Mouse (Mus musculus) mesoderm, embryonic 11.5 days (tissue): ENCODE data around the gene Crygc.

ENCODE experiments used
- DNase-seq: peaks from one replicate; pipeline ENCODE4 v3.0.0-alpha.2; 2012; ENCODE audit warnings: low read depth, low spot score

Gene Crygc

DNA sequence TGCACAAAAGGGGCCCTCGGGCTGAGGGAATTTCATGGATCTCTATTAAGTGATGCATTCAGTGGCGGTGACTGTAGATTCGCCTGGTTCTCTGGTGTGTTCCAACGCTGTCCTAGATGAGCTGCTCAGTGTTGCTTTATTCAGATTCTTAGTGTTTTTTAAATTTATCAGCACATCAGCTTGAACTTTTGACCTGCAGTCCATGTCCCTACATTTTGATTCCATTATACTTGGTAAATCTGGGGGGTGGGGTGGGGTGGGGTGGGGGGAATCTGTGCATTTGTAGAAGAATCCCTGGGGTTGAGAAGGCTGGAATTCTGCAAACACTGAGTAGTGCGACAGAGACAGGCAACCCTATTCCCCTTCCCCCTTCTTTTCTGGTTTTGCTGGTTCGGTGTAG, at the start of gene Crygc:
Gene Crygc (minus strand): TSS at position 101 of the 400 bp plus-strand sequence.
- DNase-seq = no peak

DNA sequence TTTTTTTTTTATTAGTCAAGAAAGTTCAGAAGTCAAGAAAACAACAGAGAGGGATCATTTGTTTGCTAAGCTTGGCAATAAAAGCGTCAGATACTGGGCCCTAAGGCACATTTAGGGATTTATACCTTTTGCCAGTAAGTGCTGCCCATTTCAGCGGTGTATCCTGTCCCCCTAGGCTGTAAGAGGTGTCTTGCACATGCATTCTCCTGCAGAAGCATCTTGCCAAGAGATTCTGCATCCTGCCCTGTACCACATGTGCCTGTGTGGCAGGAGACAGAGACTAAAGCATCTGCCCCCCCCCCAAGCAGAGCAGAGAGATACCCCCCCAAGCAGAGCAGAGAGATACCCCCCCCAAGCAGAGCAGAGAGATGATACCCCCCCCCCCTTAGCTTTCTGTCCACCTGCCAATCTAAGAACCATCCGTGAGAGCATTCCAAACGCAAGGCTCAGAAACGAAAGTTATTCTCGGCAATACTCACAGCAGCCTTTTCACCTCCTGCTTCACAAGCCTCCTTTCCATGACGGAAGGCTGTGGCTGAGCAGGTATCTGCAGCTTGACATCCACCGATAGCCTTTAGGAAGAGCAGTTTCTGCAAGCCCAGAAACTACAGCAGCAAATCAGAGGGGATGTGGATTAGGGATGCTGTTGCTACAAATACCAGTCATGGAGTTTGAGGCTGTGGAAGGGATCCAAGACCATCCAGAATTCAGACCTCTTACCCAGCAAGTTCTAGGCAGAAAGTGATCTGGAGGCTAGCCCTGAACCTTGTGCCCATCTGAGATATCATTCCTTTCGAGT, 49.3 kb upstream of the Crygc start, which contains the start of gene D630023F18Rik:
Gene D630023F18Rik (minus strand): TSS at position 641 of the 799 bp plus-strand sequence.
- no peak for DNase-seq

DNA sequence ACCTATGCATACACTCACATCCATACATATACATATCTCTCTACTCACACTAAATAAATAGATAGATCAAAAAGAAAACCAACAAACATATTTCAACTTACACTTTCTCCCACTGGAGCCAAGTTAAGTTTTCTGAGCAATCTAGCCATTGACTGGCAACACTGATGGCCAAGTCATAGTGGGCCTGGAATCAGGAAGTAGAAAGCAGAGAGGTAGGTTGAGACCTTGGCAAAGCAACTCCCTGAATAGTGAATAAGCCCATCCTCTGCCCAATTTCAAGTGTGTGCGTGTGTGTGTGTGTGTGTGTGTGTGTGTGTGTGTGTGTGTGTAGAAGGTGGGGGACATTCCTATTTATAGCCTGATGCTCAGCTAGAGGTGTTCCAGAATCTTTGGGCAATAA, 45.9 kb upstream of the Crygc start, which contains the start of gene Gm28845:
Gene Gm28845 (minus strand): TSS at position 121 of the 400 bp plus-strand sequence.
- no peak for DNase-seq

DNA sequence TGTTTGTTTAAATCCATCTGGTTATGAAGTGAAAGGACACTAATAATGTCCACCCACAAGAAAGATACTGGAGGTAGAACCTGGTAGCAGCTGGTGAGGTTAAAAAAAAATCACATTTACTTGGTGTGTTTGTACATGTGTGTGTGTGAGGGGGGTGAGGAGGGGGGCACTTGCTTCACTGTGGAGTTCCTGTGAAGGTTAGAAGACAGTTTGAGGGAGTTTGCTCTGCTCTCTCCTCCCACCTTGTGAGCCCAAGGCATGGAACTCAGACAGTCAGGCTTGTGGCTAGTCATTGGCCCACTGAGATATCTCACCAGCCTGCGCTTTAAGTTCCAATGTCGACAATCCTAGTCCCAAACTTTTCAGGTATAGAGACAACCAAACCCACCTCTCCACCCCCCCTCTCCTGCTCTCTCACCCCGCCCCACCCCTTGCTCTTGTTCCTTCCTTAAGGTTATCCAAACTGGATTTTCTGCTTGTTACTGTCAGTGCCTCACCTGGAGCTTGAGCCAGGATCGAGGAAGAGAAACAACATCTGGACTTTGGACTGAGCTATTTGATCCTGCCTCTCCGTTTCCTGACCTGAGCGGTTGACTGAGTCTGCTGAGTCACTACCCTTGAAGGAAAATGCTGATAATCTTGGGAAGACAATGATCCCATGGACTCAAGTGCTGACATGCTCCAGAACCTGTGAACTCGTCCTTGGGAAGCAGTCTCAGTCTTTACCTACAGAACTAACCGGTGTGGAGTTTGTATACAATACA, 44.8 kb upstream of the Crygc start:
- DNase-seq = no peak

DNA sequence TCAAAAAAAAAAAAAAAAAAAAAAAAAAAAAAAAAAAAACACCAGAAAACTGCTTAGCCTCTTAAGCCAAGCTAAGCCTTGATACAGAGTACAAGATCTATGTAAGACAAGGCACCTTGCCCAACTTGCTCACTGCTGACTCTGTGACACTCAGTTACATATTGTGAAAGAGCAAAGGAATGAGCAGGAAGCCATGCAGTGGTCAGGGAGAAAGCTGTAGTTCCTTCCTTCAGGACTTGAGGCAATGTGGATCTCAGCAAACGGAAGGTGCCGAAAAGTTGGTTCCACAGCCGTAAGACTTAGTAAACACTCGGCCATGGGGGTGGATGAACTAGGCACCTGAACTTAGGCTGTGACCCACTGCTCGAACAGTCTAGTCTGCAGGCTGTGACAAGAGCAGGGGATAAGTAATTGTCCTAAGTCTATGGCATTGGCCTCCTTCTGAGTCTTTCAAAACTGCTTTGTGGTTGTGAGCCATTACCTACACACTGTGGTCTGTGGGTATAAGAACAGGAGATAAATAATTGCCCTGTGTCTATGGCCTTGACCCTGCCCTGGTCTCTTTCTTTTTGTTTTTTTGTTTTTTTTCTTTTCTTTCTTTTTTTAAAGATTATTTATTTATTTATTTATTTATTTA, 40.2 kb upstream of the Crygc start:
- no peak for DNase-seq

DNA sequence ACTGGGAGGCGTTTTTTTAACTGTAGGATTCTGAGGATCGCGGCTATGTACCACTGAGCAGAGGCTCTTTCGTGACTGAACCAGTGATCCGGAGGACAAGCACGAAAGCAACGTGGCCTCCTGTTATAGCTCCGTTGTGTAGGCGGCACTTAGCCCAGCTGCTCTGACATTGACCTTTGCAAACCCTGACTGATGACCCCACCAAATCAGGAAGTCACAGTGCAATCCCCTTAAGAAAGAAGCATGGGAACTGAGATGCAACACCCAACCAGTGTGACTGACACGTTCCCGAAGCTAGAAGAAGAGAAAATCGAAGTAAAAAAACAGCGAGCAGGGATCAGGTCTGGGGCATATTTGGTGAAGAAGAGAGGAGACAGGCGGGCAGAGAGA, 39.3 kb upstream of the Crygc start:
- peak; percentile 27 for DNase-seq

DNA sequence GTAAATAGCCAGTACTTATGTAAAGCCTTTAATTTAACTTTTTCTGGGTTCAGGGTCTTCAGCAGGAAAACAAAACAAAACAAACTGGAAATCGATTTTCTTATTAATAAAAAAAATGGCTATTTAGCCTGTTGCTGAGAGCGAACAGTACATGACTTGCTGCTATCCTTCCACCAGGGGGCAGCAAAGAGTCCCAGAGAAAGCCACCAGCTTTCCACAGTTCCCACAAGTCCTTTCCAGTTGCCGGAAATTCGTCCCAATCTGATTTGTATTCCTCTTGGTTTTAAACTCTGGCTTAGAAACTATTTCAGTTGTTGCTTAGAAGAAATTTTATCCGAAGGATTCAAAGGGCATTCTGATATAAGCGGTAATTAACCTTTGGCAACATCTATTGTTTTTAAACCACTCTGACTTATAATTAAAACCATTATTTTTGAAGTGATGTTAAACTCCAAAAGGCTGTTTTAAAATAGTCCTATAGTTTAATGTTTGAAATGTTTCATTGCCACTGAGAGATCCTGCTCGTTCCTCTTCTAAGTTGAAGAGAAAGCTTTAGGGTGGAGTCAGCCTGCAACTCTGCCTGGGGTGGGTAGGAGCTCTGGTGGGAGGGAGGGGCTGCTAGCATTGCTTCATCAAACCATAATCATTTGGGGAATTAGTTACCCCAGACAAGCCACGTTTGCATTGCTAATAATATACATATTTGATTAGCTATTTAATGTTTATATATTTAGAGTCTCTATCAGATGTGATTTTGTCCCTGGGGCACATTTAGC, 38.7 kb upstream of the Crygc start:
- DNase-seq = peak; percentile 93

DNA sequence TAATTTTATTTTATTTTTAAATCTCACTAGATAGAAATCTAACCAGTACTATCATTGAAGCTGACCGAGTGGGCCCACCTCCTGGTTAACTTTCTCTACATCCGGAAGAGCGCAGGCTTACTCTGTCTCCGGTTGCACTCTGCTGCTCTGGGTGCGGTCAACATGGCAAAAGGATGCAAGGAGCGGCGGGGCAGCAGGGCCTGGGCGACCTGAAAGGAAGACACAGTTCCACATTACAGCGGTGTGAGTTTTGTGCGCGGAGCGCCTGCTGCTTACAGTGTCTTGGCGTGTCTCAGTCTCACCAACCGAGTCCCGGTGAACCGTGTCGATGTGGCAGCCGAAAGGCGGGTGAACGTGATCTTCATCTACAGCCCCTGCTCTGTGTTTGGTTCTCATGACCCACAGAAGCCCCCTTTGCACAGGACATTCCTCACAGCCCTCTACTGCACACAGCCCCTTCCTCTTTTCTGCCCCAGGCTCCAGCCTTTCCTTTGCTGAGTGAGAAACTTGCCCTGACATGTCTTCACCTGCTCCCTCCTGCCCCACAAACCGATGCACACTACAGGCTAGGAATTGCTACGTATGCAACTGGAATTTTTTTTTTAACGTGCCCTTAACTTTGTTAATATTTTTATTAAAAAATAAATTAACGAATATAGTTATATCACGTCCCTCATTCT, 36.4 kb upstream of the Crygc start:
- no peak for DNase-seq

DNA sequence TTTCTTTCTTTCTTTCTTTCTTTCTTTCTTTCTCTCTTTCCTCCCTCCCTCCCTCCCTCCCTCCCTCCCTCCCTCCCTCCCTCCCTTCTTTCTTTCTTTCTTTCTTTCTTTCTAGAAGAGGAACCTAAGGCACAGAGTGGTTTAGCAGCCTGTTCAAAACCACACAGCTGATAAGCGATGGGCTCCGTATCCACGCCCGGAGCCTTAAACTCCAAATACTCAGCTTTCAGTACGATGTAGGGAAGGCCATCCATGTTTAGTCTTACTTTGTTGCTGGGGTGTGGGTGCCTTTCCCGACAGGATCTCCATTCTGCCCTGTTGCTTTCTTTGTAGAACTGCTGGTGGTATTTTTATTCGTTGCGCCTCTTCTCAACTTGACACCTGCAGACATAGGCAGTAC, 35.7 kb upstream of the Crygc start:
- DNase-seq = no peak

DNA sequence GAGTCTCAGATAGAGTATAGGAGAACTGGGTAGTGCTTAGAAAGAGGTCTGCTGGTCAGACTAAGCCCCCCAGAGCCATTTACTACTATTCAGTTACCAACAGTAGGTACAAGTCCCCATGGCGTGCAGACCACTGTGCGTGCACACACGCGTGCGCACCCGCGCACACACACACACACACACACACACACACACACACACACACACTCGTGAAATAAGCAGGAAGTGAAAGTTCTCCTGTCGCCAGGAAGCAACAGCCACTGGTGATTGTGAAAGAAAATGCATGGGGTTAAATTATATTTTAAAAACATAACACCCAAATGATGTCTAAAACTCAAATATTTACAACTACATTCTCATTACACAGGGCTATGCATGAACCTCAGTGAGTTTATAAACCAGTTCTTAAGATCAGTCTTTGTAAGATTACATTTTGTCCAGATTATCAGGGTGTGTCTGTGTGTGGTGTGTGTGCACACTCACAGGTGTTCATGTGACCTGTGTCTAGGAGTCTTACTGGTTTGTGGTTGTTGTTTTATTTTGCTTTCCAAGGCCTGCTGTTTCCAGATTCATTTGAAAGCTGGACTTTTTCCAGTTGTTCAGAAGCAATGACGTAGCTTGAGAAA, 34.3 kb upstream of the Crygc start:
- DNase-seq = no peak

DNA sequence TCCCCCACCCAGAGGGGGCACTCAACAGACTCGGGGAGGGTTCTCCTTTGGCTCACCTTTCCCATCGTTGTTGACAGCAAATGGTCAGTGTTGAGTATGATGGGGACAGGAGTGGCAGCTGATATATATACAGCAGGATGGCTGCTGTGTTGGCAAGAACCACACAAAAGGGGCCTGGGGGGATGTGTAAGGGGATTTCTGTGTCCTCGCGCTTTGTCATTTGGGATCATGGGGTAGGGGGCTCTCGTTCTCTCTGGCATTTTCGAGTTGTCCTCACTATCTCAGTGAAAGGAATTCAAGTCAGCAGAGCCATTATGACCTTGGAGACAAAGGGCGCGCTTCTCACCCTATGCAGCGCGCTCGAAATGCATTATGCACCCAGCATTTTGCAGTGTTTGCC, 29.8 kb upstream of the Crygc start, which contains the start of gene Cryga:
Gene Cryga (minus strand): TSS at position 101 of the 400 bp plus-strand sequence.
- DNase-seq = no peak

DNA sequence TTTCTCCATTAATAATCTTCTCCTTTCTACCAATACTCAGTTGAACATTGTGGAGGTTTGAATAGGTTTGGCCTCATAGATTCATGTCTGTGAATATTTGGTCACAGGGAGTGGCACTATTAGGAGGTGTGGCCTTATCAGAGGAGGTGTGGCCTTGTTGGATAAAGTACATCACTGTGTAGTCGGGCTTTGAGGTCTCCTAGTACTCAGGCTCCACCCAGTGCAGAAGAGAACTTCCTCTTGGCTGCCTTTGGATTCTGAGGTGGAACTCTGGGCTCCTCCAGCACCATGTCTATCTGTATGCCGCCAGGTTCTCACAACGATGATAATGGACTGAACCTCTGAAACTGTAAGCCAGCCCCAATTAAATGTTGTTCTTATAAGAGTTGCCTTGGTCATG, 23.5 kb upstream of the Crygc start:
- no peak for DNase-seq

DNA sequence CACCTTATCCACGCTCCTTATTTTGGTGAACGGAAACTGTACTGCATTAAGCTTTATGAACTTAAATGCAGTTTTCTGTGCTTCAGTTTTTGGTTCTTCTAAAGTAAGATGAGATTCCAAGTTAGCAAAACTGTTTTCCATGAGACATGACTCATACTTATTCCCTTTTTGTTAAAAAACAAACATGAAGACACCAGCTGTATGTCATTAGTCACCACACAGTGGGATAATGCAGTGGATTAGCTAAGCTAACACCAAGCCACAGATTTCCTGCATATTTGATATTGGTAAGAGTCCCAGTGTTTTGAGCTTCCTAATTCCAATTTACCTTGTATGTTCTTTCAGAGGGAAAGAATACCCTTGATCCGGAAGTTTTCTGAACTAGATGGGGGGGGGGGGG, 18.1 kb upstream of the Crygc start:
- DNase-seq = no peak

DNA sequence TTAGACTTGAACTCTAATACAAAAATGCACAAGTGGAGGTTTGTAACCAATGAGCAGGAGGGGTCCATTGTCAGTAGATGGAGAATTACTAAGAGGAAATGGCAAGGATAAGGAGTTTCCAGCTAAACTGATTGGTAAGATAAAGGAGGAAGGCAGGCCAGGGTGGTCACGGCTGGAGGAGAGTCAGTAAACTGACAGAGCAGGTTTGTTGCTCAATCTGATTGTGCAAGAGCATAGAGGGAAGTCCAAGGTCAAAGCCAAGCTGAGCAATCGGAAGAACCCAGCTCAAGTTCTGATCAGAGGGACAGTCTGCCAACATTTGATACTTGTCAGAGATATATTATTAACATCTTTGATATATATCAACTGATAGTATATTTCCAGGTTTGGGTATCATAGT, 16.9 kb upstream of the Crygc start:
- DNase-seq = no peak

DNA sequence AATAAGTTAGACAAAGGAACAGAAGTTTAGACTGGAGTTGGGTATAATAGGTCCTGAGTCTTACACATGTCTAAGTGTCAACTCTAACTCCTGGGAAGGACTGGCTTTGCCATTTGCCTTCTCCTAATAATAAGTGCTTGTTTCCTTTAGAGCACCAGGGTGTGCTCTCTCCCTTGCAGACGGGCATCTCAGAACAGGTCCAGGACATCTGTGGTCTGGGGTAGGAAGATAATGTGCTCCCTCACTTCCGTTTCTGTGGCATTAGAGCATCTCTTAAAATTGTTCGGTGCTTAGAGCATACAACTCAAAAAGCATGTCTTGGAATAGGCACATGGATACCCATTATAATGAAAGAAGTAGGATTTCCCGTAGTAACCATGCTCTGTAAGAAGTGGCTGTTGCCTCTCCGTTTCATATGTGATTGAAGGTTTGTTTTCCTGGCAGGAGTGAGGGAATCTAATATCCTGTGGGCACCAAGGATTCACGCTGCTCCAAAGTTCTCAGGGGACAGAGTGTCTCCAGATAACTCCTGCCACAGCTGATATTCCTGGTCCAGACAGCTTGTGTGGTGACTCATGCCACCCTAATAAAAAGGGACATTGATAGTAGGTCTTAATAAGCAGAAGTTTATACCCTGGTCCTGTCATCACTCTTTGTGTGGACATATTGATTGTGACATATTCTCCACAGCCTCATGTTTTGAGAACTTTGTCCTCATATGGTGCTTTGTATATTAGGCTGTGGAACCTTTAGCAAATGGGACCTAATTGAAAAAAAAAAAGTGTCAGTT, 15.3 kb upstream of the Crygc start:
- no peak for DNase-seq

DNA sequence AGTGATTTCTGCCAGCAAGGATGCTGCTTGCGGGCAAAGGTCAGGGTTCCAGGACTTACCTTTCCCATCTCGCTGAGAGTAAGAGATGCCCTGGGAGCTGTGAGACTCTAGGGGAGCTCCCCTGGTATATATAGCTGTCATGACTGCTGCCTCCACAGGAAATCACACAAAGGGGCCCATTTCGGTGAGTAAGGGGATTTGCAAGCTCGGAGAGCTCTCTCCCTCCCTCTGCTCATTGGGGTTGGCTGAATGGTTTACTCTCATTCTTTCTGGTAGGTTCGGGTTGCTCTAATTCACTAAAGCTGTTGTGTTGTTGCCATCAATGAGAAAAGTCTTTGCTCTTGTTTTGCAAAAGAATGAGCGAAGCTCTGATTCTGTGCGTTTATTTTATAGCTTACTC, 8.7 kb upstream of the Crygc start, which contains the start of gene Crygb:
Gene Crygb (minus strand): TSS at position 101 of the 400 bp plus-strand sequence.
- DNase-seq = no peak

DNA sequence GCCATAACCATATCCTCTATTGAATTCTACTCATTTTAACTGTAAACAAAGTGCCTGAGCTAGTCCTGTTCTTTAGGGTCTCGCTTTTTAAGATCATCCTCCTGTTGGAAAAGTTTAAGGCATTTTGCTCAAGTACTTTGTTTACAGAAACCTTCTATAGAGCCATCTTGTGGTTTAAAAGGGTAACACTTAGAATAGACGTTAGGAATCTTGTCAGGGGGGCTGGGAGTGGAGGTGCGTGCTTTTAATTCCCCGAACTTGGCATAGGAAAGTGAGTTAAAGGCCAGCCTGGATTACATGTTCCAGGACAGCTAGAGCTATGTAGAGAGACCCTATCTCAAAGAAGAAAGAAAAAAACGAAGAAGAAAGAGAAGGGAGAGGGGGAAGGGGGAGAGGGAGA, 2.1 kb upstream of the Crygc start:
- DNase-seq = no peak

DNA sequence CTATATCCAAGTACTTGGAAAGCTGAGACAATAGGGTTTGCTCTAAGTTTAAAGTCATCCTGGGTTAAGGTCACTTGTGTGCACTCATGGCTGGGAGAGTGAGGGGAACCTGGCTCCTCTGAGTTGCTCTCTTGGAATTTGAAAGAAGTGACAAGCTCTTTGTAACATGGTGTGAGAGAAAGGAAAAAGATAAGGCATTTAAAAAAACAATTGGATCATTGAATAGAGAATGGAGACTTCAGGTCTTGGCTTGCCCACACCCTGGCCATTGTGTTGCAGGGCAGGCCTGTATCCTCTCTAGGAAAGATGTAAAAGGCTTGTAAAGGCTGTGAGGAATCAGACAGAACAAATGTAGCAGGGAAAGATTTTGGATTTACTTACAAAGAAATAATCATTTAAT, 5.6 kb downstream of the Crygc start:
- DNase-seq = no peak

DNA sequence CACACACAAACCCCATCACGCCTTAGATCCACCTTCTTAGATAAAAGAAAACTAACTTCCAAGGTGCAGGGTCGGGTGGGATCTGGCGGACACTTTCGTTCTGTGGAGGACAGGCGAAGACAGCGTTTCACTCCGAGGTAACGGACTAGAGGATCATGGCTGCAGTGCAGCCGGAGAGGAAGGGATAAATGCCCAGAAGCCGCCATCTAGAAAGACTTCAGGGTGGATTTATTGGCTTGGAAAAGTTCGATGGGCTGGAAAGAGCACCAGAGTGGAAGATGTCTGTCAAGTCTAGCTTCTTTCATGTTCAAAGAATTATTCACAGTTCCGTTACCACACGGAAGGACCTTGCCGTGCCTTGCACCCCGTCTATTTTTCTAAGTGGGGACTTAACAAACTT, 9.3 kb downstream of the Crygc start:
- DNase-seq = no peak

DNA sequence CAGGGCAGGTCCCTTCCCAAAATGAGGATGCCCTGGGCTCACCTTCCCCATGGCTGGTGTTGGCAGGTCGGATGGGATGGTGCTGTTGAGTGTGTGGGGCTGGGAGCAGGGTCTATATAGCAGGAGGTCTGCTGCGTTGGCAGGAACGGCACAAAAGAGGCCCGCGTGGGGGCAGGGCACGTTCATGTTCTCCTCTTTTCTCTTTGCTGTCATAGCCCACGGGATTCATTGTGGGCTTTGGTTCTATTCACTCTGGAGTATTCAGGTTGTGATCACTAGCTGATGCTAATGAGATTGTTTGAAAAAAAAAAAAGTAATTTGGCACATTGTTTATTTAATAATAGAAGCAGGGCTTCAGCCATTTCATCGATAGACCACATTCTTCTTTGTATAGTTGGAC, 10.1 kb downstream of the Crygc start, which contains the start of gene Crygd:
Gene Crygd (minus strand): TSS at position 101 of the 400 bp plus-strand sequence.
- no peak for DNase-seq
